Mouse (Mus musculus): ENCODE measurements around the gene Mitd1. TPM values are rescaled to one million over a fixed set of nuclear protein-coding genes. Genes with fewer than 3 reads are reported as not detected.

The Mitd1 gene
- polyA plus RNA-seq, 1 experiment from 2014 or later: 9.1 TPM

DNA sequence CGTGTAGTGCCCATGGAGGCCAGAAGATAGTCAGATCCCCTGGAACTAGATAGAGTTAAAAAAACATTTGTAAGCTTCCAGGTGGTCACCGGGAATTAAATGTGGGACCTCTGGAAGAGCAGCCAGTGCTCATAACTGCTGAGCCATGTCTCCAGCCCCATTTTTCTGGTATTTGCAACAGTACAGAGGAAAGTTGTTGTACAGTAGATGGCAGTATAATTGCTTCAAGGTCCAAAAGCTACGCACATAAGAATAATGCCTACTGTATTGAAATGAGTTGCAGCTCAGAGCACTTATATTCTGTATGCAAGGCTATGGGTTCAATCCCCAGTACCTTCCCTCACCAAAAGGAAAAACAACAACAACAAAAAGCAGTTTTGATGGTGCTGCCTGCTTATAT is 1.2 kb upstream of the Mitd1 start:
- no peak for ATAC-seq (replicated peaks; ENCODE audit: insufficient number of reproducible peaks, insufficient read depth, low FRiP score, low read depth)
- Histone ChIP-seq H3K4me3 (peak overlapping the region; percentile 76), H3K9me3 (replicated peaks) (no peaks in the 10 kb centered on the region), H3K4me1 (replicated peaks) (peaks cover 18% of the 10 kb centered on the region), H3K4me2 (peak overlapping the region; percentile 73), H3K36me3 (peaks cover 24% of the 10 kb centered on the region), H3K9ac (no peak overlapping the region), H3K27me3 (no peaks in the 10 kb centered on the region), H3K27ac (no peak overlapping the region)
- 57% methylated on average over 3 of the region's 3 CpGs for WGBS

DNA sequence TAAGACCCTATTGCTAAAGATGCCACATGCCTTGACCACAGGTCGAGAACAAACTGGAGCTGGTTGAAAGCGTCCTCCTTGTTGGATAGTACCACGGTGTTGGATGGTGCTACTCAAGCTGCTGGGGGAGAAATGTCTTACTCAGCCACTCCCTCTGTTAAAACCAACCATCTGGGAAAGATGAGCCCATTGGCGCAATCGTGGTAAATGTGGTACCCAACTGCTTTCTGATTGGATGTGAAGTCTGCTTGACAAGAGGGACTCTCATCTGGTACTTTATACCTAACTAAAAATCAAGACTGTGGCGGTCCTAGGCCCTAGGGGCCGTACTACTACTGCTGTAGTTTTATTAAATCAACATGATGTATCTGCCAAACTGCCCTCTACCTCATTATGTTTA is 1.0 kb downstream of the Mitd1 start:
- Histone ChIP-seq H3K27me3 (no peaks in the 10 kb centered on the region), H3K4me2 (peak overlapping the region; percentile 73), H3K9ac (peak overlapping the region; percentile 73; the same call in 1 of the 2 replicates), H3K4me3 (peak overlapping the region; percentile 76), H3K9me3 (replicated peaks) (no peaks in the 10 kb centered on the region), H3K27ac (0 out of 2 replicates have a peak overlapping the region, but pooled peaks have one; percentile 86), H3K4me1 (replicated peaks) (peaks cover 18% of the 10 kb centered on the region), H3K36me3 (peaks cover 9% of the 10 kb centered on the region)
- ATAC-seq (replicated peaks; ENCODE audit: insufficient number of reproducible peaks, insufficient read depth, low FRiP score, low read depth): no peak
- WGBS: 74% methylated on average over 7 of the region's 7 CpGs

DNA sequence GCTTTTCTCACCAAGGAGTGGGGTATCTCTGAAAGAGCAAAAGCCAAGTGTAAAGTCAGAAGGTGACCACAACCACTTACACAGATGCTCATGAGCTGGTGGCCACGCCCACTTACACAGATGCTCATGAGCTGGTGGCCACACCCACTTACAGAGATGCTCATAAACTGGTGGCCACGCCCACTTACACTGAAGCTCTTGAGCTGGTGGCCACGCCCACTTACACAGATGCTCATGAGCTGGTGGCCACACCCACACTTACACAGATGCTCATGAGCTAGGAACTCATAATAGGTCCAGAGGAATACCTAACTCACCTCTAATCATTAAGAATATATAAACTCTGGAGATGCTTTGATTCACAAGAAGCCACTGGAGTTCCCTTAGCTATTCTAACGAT is 5.8 kb downstream of the Mitd1 start:
- H3K36me3 ChIP-seq: peaks cover 44% of the 10 kb centered on the region
- 79% methylated on average over 4 of the region's 4 CpGs for WGBS

GRCm38 (mm10) chr1:37883411-37883810 is 6.8 kb downstream of the Mitd1 start:
- H3K9ac ChIP-seq: no peak overlapping the region
- no peak overlapping the region for H3K27ac ChIP-seq
- peaks cover 54% of the 10 kb centered on the region for H3K36me3 ChIP-seq
- WGBS: 84% methylated on average over 4 of the region's 4 CpGs
- H3K27me3 ChIP-seq: no peaks in the 10 kb centered on the region
- no peak for ATAC-seq (replicated peaks; ENCODE audit: insufficient number of reproducible peaks, insufficient read depth, low FRiP score, low read depth)
- no peaks in the 10 kb centered on the region for H3K4me1 ChIP-seq (replicated peaks)
- no peak overlapping the region for H3K4me3 ChIP-seq
- H3K4me2 ChIP-seq: no peak overlapping the region
- H3K9me3 ChIP-seq (replicated peaks): no peaks in the 10 kb centered on the region

More for the DNA sequence above, 5.8 kb downstream of the Mitd1 start:
- peaks cover 5% of the 10 kb centered on the region for H3K4me1 ChIP-seq (replicated peaks)
- no peaks in the 10 kb centered on the region for H3K27me3 ChIP-seq
- ATAC-seq (replicated peaks; ENCODE audit: insufficient number of reproducible peaks, insufficient read depth, low FRiP score, low read depth): no peak
- no peak overlapping the region for H3K4me2 ChIP-seq
- no peak overlapping the region for H3K9ac ChIP-seq
- H3K9me3 ChIP-seq (replicated peaks): no peaks in the 10 kb centered on the region
- H3K4me3 ChIP-seq: no peak overlapping the region
- no peak overlapping the region for H3K27ac ChIP-seq

DNA sequence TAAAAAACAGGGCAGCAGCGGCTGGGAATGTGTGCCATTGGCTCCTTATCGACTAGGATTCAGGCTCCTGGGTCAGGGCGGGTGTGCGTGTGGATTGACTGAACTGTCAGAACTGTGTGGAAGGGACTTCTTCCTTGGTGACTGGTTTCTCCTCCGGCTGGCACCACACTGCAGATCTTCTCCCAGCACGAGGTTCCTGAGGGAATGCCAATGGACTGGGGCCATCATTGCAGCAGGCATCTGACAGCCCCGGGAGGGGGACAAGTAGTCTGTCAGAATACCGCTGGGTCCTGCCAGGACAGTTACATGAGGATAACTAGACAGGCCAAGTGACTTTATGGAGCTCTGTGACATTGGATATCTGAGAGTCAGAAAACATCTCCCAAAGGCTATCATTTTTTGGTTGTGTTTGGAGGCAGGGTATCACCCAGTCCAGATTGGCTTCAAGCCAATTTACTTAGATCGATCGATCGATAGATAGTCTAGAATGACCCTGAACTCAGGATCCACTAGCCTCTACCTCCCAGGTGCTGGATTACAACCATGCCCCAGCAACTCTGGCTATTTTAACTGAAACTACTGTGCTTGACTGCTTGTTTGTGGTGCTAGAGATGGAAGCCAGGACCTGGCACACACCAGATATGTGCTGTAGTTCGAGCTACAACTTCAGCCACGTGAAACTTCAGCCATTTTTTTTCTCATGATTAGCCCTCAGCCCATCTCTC is 12.3 kb downstream of the Mitd1 start:
- no peak for ATAC-seq (replicated peaks; ENCODE audit: insufficient number of reproducible peaks, insufficient read depth, low FRiP score, low read depth)
- H3K27me3 ChIP-seq: no peaks in the 10 kb centered on the region
- no peak overlapping the region for H3K9ac ChIP-seq
- H3K4me1 ChIP-seq (replicated peaks): peaks cover 3% of the 10 kb centered on the region; the same call in 1 of the 2 replicates
- 91% methylated on average over 13 of the region's 13 CpGs for whole genome bisulfite sequencing
- H3K4me2 ChIP-seq: no peak overlapping the region
- no peaks in the 10 kb centered on the region for H3K9me3 ChIP-seq (replicated peaks)
- H3K27ac ChIP-seq: no peak overlapping the region
- no peak overlapping the region for H3K4me3 ChIP-seq
- H3K36me3 ChIP-seq: peaks cover 68% of the 10 kb centered on the region

DNA sequence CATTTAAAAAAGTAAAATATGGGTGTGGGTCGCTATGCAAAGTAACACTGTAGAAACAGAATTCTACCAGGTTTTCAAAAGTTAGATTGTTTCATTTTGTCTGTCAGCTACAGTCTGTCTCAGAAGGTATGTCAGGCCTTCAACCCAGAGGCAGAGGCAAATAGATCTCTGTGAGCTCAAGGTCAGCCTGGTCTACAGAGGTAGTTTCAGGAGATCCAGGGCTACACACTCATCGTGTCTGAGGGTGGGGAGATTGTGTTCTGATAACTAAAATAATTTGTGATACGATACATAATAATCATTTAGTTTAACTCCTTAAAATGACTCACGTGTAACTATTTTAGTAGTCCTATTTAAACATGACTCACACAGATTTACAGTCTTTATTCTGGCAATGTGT is 17.1 kb downstream of the Mitd1 start:
- ATAC-seq (replicated peaks; ENCODE audit: insufficient number of reproducible peaks, insufficient read depth, low FRiP score, low read depth): no peak
- Histone ChIP-seq H3K27me3 (no peaks in the 10 kb centered on the region), H3K4me1 (replicated peaks) (peaks cover 8% of the 10 kb centered on the region; the same call in 1 of the 2 replicates), H3K4me3 (peak overlapping the region; percentile 60), H3K27ac (no peak overlapping the region), H3K9me3 (replicated peaks) (no peaks in the 10 kb centered on the region), H3K9ac (no peak overlapping the region), H3K36me3 (peaks cover 30% of the 10 kb centered on the region), H3K4me2 (peak overlapping the region; percentile 68)
- WGBS: 80% methylated on average over 4 of the region's 4 CpGs

DNA sequence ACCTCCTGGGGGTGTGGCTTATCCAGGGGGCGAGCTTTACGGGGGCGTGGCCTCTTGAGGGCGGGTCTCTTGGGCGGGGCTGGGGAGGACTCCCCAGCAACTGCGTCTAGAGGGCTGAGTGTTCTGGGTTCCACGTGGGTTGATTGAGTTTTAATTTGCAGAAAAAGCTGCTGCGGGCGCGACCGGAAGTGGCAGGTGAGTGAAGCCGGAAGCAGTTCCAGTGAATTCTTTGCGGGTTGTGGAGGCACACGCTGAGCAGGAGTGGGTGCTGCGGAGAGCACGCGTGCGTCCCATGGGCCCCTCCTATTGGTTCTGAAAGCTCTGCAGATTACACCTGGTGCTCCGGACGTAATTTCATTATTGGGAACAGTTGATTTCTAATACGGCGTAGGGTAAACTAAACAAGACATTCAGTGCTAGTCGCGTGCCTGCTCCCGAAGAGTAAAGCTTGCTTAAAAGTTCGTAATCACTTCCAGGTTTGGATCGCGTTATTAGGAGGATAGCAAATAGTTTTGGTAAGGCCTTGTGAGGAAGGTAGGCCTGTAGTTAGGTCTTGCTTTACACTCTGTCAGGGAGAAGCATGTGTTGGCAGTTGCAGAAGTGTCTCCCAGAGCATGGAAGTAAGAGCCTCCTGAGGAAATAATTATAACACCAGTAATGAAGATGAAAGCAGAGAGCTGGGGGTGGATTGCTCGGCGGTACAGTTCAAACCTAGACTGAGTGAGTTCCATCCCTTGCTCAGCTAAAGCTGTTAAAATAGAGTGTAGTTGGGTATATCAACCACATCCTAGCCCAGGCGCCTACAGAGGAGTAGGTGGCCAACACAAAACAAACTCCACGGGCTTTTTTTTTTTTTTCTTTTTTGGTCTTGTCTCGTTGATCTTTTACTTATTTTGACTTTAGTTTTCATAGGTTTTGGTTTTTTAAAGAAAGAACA is 17.8 kb downstream of the Mitd1 start:
- Histone ChIP-seq H3K4me1 (replicated peaks) (peaks cover 8% of the 10 kb centered on the region; the same call in 1 of the 2 replicates), H3K36me3 (peaks cover 23% of the 10 kb centered on the region), H3K9ac (peak overlapping the region; percentile 36), H3K9me3 (replicated peaks) (no peaks in the 10 kb centered on the region), H3K4me3 (peak overlapping the region; percentile 60), H3K27me3 (no peaks in the 10 kb centered on the region), H3K27ac (peak overlapping the region; percentile 78), H3K4me2 (peak overlapping the region; percentile 68)
- ATAC-seq (replicated peaks; ENCODE audit: insufficient number of reproducible peaks, insufficient read depth, low FRiP score, low read depth): peak; percentile 91
- WGBS: 5% methylated on average over 33 of the region's 33 CpGs

GRCm38 (mm10) chr1:37871704-37872103 is 18.5 kb downstream of the Mitd1 start, which contains the start of gene Lipt1:
Gene Lipt1, plus strand, starts transcription at chr1:37871738.
- peaks cover 20% of the 10 kb centered on the region for H3K36me3 ChIP-seq
- H3K9me3 ChIP-seq (replicated peaks): no peaks in the 10 kb centered on the region
- H3K27ac ChIP-seq: peak within 1 kb of the TSS; percentile 78

DNA sequence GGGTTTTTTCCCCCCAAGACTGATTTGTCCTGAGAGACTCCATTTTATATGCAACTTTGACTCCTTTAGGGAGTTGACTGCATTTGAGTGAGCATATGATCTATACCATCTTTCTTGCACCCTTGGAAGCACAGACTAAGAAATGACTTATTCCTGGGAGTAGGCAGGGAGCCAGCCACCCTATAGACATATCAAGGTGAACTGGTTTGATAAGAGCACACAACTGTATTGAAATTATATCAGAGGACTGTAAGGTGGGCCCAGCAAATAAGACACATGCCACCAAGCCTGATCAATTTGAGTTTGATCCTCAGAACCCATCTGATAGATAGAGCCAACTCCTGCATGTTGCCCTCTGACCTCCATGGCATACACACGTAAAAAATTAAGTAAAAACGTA is 20.8 kb downstream of the Mitd1 start:
- H3K36me3 ChIP-seq: no peaks in the 10 kb centered on the region
- ATAC-seq (replicated peaks; ENCODE audit: insufficient number of reproducible peaks, insufficient read depth, low FRiP score, low read depth): no peak
- H3K27ac ChIP-seq: no peak overlapping the region
- H3K9me3 ChIP-seq (replicated peaks): no peaks in the 10 kb centered on the region
- peaks cover 13% of the 10 kb centered on the region for H3K4me1 ChIP-seq (replicated peaks)
- H3K4me3 ChIP-seq: no peak overlapping the region
- H3K27me3 ChIP-seq: no peaks in the 10 kb centered on the region
- H3K9ac ChIP-seq: no peak overlapping the region
- WGBS: 68% methylated on average over 2 of the region's 2 CpGs
- H3K4me2 ChIP-seq: no peak overlapping the region

More at GRCm38 (mm10) chr1:37871704-37872103, 18.5 kb downstream of the Mitd1 start, which contains the start of gene Lipt1:
- Histone ChIP-seq H3K9ac (peak within 1 kb of the TSS; percentile 36), H3K4me3 (peak within 1 kb of the TSS; percentile 60), H3K27me3 (no peaks in the 10 kb centered on the region), H3K4me2 (peak within 1 kb of the TSS; percentile 68), H3K4me1 (replicated peaks) (peaks cover 8% of the 10 kb centered on the region; the same call in 1 of the 2 replicates)
- ATAC-seq (replicated peaks; ENCODE audit: insufficient number of reproducible peaks, insufficient read depth, low FRiP score, low read depth): peak; percentile 75
- WGBS: 6% methylated on average over 7 of the region's 7 CpGs

DNA sequence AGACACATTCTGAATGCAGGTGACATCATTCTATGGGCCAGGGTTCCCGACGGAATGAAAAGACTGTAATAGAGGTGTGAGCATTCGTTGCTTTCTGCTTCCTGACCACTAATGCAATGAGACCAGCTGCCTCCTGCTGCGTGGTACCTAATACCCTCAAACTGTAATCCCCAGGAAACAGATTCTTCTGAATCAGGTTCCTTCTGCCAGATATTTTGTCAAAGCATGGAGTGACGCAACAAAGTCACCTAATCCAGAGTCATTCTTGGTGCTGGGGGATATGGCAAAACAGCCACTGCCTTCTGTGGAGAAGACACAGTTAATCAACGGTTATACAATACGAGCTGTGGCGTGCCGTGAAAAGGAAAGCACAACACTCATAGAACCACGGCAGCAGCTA is 21.6 kb downstream of the Mitd1 start:
- no peak overlapping the region for H3K4me2 ChIP-seq
- no peak for ATAC-seq (replicated peaks; ENCODE audit: insufficient number of reproducible peaks, insufficient read depth, low FRiP score, low read depth)
- H3K9me3 ChIP-seq (replicated peaks): no peaks in the 10 kb centered on the region
- H3K27ac ChIP-seq: no peak overlapping the region
- no peak overlapping the region for H3K9ac ChIP-seq
- 56% methylated on average over 10 of the region's 10 CpGs for WGBS
- H3K27me3 ChIP-seq: no peaks in the 10 kb centered on the region
- H3K36me3 ChIP-seq: no peaks in the 10 kb centered on the region
- H3K4me3 ChIP-seq: no peak overlapping the region
- H3K4me1 ChIP-seq (replicated peaks): peaks cover 13% of the 10 kb centered on the region

- 57% methylated on average over 10 of the region's 10 CpGs for WGBS
- no peak for ATAC-seq (replicated peaks; ENCODE audit: insufficient number of reproducible peaks, insufficient read depth, low FRiP score, low read depth)
- H3K9me3 ChIP-seq (replicated peaks): no peaks in the 10 kb centered on the region
Measured at GRCm38 (mm10) chr1:37867684-37868322, 22.4 kb downstream of the Mitd1 start.

More at GRCm38 (mm10) chr1:37867684-37868322, 22.4 kb downstream of the Mitd1 start:
- H3K4me3 ChIP-seq: no peak overlapping the region
- H3K4me2 ChIP-seq: no peak overlapping the region
- H3K4me1 ChIP-seq (replicated peaks): peaks cover 10% of the 10 kb centered on the region
- no peak overlapping the region for H3K27ac ChIP-seq
- H3K9ac ChIP-seq: no peak overlapping the region
- no peaks in the 10 kb centered on the region for H3K27me3 ChIP-seq
- no peaks in the 10 kb centered on the region for H3K36me3 ChIP-seq
